Mouse (Mus musculus) embryonic fibroblast, embryonic 13.5 days (primary cell): ENCODE measurements around the gene Vps13d. TPM values are rescaled to one million over a fixed set of nuclear protein-coding genes. Genes with fewer than 3 reads are reported as not detected.
A peak's percentile ranks its signal among the peaks of the same experiment; 100 is the strongest.

Experiments used
- H3K27ac ChIP-seq: 2 replicates; pipeline ENCODE4 v1.5.1; 2012; ENCODE audit warnings: low read length, control low read depth, inconsistent platforms; ENCODE audit not compliant: insufficient read depth
- H3K4me1 ChIP-seq: 2 replicates; pipeline ENCODE4 v1.6.1; 2011; ENCODE audit warnings: low read length; ENCODE audit not compliant: control insufficient read depth, insufficient read depth
- H3K4me3 ChIP-seq: 2 replicates; pipeline ENCODE4 v1.5.1; 2011; ENCODE audit warnings: mild to moderate bottlenecking, control low read depth, low read length; ENCODE audit not compliant: insufficient read depth
- CTCF ChIP-seq: IDR thresholded peaks from 2 replicates; pipeline ENCODE4 v1.5.1; 2011; ENCODE audit warnings: mild to moderate bottlenecking, control low read depth, low read length, moderate library complexity, borderline replicate concordance; ENCODE audit not compliant: insufficient read depth
- POLR2A ChIP-seq: IDR thresholded peaks from 2 replicates; pipeline ENCODE4 v1.6.1; 2011; ENCODE audit warnings: low read depth, mild to moderate bottlenecking, control low read depth, low read length, moderate library complexity
- polyA plus RNA-seq: library from polyadenylated mRNA; stranded (reverse); fragments of >200 nt; gene quantifications from 2 replicates; pipeline ENCODE4 v1.2.4, GENCODE M21; 2011; ENCODE audit warnings: low read depth; ENCODE audit not compliant: missing spikeins, insufficient read length

The Vps13d gene
- polyA plus RNA-seq, 1 experiment = 19.4 TPM

GRCm38 (mm10) chr4:145016669-145017068 is 178.1 kb downstream of the Vps13d start:
- Histone ChIP-seq H3K27ac (no peak overlapping the region), H3K4me3 (no peak overlapping the region), H3K4me1 (peaks cover 10% of the 10 kb centered on the region)
- TF ChIP-seq POLR2A = no peak
- TF ChIP-seq CTCF = no peak

DNA sequence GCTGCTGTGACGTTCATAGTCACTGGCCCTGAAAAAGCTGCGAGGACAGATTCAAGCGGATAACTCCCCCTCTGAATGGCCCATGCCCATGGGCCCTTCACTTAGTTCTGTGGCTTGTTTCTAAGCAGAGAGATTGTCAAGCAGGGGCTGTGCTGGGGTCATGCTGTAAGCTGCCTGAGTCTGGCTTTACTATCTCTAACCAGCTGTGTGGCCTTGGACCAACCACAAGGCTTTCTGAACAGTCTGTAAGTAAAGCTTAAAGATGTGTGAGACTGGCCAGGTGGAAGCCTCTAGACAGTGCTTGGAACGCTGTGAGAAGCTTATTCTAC is 180.2 kb downstream of the Vps13d start:
- Histone ChIP-seq H3K4me1 (peaks cover 20% of the 10 kb centered on the region), H3K27ac (no peak overlapping the region), H3K4me3 (no peak overlapping the region)
- no peak for TF ChIP-seq CTCF
- TF ChIP-seq POLR2A = no peak

DNA sequence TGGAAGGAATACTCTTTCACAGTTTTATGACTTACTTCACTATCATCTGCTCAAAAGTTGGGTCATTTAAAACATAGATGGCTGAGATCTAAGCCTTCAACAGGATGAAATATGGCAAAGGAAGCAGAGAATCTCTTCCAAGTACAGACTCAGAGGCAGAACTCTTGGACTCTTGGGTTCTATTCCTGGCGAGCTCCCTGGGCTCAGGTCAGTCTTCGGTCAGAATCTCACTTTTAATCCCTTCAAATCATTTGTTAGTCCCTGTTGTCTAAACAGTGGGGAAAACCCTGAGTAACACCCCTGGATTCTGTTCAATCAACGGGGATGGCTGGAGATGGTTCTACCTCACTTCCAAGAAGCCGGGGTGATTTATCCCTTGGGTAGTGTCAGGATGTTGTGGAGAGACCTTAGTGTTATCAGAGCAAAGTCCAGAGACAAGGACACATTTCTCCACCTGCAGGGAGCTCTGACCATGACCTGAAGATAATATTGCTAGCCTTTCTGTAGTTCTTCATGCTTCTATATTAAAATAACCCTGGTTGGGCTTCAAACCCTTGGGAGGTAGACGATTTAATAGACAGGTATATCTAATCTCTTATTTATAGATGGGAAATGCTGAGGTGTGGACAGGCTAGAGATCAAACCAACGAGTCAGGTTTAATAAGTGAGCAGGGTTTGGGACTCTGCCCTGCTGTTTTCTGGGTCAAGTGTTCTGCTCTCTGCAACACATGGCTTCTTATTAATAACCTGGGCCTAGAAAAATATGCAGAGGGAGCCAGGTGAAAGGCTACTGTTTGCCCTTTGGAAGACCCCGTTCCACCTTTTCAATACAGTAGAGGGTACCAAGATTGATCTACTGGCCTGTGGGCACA is 180.8 kb downstream of the Vps13d start:
- TF ChIP-seq CTCF (no peak), POLR2A (no peak)
- peak overlapping the region; percentile 68 for H3K27ac ChIP-seq
- peaks cover 20% of the 10 kb centered on the region for H3K4me1 ChIP-seq
- no peak overlapping the region for H3K4me3 ChIP-seq

GRCm38 (mm10) chr4:145013187-145013586 is 181.6 kb downstream of the Vps13d start:
- no peak overlapping the region for H3K4me3 ChIP-seq
- H3K27ac ChIP-seq = peak overlapping the region; percentile 98
- no peak for TF ChIP-seq POLR2A
- no peak for TF ChIP-seq CTCF
- peaks cover 20% of the 10 kb centered on the region for H3K4me1 ChIP-seq

DNA sequence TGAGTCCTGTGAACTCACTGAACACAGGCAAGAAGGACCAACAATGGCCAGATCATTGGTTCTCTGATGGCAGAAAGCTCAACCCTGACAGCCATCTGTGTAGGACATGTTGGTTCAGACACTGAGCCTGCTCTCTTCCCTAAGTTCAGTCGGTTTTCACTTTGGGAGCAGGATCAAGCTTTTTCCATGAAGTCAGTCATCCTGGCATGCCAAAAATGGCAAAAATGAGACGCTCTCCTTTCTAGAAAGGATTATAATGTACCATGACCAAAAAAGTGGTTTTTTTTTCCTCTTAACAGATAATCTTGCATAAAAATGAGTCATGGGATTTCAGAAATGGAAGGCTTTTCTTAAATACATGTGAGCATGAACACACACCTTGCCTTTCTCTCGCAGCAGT is 183.6 kb downstream of the Vps13d start:
- H3K4me3 ChIP-seq = no peak overlapping the region
- no peak for TF ChIP-seq POLR2A
- TF ChIP-seq CTCF = no peak
- peak overlapping the region; percentile 98 for H3K27ac ChIP-seq
- H3K4me1 ChIP-seq = peaks cover 20% of the 10 kb centered on the region

GRCm38 (mm10) chr4:145009934-145010333 is 184.9 kb downstream of the Vps13d start:
- no peak for TF ChIP-seq CTCF
- no peak for TF ChIP-seq POLR2A
- H3K27ac ChIP-seq = no peak overlapping the region
- no peak overlapping the region for H3K4me3 ChIP-seq
- H3K4me1 ChIP-seq = peaks cover 20% of the 10 kb centered on the region

GRCm38 (mm10) chr4:145009437-145009836 is 185.4 kb downstream of the Vps13d start:
- no peak overlapping the region for H3K4me3 ChIP-seq
- TF ChIP-seq POLR2A = no peak
- H3K27ac ChIP-seq = no peak overlapping the region
- peaks cover 20% of the 10 kb centered on the region for H3K4me1 ChIP-seq

DNA sequence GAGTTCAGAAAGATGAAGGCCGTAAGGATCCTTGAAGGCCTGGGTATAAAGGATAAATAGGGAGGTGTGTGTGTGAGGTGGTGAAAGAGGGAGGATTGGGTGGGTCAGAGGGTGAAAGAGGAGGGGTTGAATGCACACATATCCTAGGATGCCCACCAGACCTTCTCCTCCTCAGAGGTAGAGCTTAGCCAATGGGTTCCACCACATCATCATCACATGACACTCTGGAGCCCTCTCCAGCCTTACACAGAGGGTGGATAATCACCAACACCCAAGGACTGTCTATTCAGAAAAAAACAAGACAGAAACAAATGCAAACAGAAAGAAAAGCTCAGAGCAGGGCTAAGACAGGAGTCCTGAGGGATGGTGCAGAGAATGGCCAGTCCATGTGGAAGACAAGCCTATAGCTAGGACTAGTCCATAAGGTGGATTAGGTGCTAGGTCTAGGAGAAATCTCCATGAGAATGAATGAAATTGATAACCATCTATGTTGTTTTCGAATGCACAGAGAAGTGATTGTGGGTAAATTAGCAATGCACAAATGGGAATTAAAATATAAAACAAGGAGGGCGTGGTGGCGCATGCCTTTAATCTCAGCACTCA is 188.8 kb downstream of the Vps13d start:
- Histone ChIP-seq H3K27ac (no peak overlapping the region), H3K4me3 (no peak overlapping the region), H3K4me1 (peaks cover 11% of the 10 kb centered on the region)
- TF ChIP-seq POLR2A (no peak), CTCF (no peak)

- H3K27ac ChIP-seq = no peak overlapping the region
- no peak overlapping the region for H3K4me3 ChIP-seq
- H3K4me1 ChIP-seq = peaks cover 12% of the 10 kb centered on the region
- no peak for TF ChIP-seq CTCF
- no peak for TF ChIP-seq POLR2A
These were observed 190.6 kb downstream of the Vps13d start for GRCm38 (mm10) chr4:145004176-145004575.

- 0 out of 2 replicates have a peak overlapping the region, but pooled peaks have one; percentile 31 for H3K27ac ChIP-seq
- no peak overlapping the region for H3K4me3 ChIP-seq
- no peak for TF ChIP-seq POLR2A
- no peak for TF ChIP-seq CTCF
- H3K4me1 ChIP-seq = peaks cover 22% of the 10 kb centered on the region
These were observed 192.1 kb downstream of the Vps13d start for GRCm38 (mm10) chr4:145002733-145003132.
